Mouse (Mus musculus) lung, postnatal 25 days (tissue): ENCODE results near the gene Cd37.

Experiments used
- DNase-seq: peaks from one replicate; pipeline ENCODE4 v3.0.0; 2022; ENCODE audit warnings: low spot score

Gene Cd37

DNA sequence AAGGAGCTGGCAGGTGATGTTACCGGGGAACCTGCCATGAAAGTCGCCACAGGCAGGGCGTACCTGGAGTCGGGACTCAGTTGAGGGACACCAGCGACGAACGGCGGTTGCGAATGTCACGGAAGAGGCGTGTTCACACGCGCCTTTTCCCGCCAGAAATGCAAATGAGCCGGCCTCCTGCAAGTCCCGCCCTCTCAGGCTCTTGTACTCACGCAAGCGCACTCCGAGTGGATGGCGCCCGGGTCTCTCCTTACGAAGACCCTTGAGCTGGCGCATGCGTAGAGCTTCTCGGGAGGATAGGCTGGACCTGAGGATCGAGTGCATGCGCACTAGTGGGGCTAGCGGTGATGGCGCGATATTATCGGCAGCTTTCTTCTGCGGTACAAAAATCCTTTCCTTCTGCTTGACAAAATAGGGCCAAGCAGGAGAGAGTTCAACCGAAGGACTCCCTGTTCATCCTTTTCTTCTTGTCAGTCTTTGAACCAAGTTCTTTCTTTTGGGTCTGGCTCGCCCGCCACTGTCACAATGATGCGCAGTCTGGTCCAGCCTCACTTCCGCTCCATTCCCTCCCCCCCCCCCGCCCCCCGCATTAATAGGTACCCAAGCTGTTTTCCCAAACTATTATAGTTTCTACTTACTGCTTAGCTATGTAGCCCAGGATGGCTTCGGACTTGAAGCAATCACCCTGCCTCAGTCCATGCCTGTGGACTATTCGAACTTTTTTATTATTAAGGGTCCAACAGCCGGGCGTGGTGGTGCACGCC, 34.4 kb downstream of the Cd37 start, which contains the start of gene Ccdc155:
TSS of gene Ccdc155 (minus strand) at position 513 of the 764 bp plus-strand sequence.
- DNase-seq: peak; percentile 94

- DNase-seq: no peak
Measured at GRCm38 (mm10) chr7:45202654-45203053, 36.3 kb downstream of the Cd37 start.

DNA sequence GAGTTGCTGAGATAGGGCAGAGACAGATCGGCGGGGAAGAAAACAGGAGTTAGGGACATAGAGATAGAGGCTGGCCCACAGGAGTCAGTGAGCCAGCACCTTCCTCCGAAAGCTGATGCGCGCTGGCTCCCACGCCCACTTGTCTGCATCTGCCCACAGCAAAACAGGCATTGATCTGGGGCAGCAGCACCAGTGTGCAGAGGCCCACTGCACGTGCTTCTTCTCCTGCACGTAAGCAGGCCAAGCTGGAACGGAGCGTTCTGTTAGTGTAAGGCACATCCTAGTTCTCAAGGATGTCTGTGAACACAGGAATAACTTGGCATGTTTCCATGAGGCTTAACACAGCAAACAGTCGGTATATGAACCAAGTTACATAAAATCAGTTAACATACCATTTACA, 40.0 kb downstream of the Cd37 start:
- no peak for DNase-seq

GRCm38 (mm10) chr7:45198435-45198834, 40.5 kb downstream of the Cd37 start:
- DNase-seq: peak; percentile 78

GRCm38 (mm10) chr7:45196994-45197393, 41.9 kb downstream of the Cd37 start:
- DNase-seq: no peak

GRCm38 (mm10) chr7:45196176-45196535, 42.8 kb downstream of the Cd37 start:
- no peak for DNase-seq

GRCm38 (mm10) chr7:45195341-45196175, 43.4 kb downstream of the Cd37 start:
- no peak for DNase-seq

DNA sequence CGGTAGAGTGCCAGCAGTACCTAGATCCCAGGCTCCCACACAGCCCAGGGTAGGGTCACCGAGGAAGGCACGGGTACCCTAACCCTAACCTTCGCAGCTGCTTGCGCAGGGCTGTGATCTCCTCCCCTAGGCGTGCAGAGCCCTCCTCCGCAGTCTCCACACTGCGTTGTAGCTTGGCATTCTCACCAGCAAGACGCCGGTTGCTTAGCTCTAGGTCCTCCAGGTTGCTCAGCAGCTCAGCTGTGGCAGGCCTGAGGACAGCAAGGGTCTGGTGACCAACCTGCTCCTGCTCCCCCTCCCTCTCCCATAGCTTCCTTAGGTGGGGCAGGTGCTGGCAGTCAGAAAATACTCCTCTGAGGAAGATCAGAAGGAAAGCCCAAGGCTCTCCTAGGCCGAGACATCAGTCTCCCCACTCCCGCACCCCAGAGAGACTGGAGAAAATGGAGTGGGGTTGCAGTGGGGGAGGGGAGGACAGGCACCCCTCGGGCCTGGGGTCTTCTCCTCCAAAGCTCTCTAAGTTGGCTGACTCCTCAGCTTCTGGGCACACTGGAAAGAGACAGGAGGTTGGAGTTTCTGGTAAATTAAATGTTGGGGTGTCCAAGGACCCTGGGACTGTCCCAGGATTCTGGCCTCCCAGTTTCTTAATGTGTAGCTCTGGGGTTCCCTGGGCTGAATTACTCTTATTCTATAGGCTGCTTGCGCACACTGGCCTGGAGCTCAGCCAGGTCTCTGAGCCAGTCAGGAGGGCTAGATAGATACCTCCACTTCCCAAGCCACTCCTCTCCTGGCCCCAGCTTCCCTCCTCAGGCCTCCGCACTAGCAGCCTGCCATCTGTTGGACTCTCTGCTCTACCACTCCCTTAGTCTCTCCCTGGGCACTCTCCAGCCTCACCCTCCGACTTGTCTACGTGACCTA, 44.8 kb downstream of the Cd37 start:
- no peak for DNase-seq

DNA sequence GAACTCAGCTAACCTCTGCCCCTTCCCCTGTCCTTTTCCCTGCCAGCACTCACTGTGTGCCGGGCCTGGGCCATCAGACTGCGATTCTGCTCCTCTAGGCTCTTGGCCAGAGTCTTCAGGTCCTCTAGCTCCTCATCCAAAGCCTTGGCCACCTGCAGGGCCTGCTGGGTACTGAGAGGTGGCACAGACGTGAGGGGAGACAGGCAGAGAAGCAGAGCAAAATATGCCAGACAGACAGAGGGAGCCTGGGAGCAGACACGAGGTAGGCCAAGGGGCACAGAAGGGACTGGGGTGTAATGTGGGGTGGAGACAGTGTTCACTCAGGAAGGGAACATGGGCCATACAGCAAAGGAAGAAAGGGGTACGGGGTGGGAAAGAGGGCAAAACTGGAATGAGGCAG, 45.5 kb downstream of the Cd37 start:
- no peak for DNase-seq

DNA sequence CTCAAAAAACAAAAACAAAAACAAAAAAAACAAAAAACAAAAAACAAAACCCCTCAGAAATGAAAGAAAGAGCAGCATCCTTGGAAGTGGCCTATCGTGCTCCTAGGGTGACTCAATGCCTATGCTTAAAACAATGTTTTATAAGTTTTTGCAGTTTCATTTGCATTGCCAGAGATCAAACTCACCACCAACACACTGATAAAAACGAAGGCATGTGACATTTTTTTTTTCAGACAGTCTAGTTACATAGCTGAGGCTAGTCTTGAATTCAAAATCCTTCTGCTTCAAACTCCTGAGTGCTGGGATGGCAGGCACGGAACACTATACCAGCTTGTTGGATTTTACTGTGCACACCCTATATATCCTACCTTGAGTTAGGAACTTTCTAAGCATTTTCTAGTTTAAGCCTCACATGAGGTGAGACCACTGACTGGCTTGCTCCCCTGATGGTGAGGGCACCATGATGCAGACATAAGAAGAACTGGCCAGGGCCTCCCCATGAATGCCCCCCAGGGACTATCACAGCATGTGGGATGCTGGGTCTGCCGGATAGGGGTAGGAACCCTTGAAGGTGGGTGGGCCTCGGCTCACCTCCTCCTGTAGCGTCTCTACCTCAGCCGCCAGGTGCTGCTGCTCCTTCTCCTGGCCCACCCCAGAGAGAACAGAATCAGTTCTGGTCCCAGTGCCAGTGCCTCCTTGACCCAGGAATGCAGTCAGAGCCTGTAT, 46.2 kb downstream of the Cd37 start:
- no peak for DNase-seq

- no peak for DNase-seq
Measured at GRCm38 (mm10) chr7:45191803-45192363, 47.0 kb downstream of the Cd37 start.

GRCm38 (mm10) chr7:45191161-45191560, 47.8 kb downstream of the Cd37 start:
- no peak for DNase-seq

- DNase-seq: no peak
Measured at GRCm38 (mm10) chr7:45190186-45190585, 48.7 kb downstream of the Cd37 start.

GRCm38 (mm10) chr7:45189600-45189999, 49.3 kb downstream of the Cd37 start:
- DNase-seq: no peak

GRCm38 (mm10) chr7:45185921-45186320, 53.0 kb downstream of the Cd37 start:
- no peak for DNase-seq

DNA sequence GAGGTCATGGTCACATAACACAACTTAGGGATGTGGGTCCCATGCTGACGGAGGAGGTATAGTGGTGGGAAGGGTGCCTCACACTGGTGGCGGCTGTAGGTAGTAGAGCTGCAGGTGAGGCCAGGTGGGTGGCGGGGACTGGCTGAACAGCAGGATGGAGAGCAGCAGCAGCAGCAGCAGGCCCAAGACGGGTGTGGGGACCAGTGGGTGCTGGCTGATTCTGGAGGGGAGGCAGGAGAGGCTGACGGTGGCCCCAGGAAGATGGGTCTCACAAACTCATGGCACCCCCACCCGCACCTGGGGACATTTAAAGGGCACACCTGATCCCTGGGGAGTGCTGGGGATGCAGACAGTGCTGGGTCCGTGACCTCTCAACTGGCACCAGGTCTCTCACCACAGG, 55.2 kb downstream of the Cd37 start:
- DNase-seq: no peak
